Mouse (Mus musculus): ENCODE data around the gene Lyzl4.

Gene Lyzl4

DNA sequence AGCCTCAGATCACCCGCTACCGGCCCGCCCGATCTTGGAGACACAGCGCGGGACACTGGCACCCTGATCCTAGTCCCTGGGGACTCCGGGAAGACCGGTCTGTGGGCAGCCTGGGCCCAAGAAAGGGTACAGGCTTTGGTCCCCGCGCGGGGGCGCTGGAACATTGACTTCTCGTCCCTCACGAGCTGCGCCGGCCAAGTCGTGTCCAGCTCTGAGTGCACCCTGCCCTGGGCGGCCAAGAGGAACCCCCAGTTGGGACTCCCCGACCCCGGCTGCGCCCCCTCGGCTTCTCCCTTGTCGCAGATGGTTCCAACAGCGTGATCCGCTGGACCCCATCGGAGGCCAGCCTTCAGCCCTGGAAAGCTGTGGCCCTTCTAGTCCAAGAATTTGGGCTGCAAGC, at the start of gene Lyzl4:
TSS of gene Lyzl4 (minus strand) at position 96 of the 400 bp plus-strand sequence.
- DNase-seq = peak; percentile 80 to 88

DNA sequence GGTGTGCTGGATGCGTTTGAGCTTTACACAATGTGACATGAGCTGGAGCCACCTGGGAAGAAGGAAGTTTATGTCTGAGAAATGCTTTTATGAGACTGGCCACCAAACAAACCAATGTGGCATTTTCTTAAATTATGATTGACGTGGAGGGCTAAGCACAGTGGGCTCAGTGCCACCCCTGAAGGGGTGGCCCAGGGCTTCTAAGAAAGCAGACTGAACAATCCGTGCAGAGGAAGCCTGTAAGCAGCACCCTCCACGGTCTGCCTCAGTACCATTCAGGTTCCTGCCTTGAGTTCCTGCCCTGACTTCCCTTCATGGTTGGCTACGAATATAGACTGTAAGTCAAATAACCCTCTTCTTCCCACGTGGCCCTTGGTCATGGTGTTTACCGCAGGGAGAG, 48.8 kb upstream of the Lyzl4 start:
- no peak for DNase-seq

DNA sequence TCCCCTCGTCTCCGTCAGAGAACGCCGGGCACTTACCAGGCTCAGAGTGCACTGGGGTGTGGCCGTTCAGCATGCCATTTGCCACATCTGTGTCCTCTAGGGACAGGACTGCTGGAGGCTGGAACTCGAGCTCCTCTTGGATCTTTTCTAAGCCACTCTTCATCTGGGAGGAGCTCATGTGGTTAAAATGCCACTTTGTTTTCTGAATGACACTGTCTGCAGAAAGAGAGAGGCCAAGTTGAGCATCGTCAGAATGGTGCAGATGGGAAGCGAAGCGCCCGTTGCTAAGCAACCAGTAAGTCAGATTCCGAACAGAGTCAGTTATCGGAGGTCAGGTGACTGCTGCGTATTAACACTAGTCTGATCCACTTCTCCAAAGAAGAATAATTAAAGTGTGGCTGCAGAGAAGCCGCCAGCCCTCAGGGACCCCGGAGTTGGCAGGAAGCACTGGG, 48.3 kb upstream of the Lyzl4 start:
- DNase-seq = no peak

DNA sequence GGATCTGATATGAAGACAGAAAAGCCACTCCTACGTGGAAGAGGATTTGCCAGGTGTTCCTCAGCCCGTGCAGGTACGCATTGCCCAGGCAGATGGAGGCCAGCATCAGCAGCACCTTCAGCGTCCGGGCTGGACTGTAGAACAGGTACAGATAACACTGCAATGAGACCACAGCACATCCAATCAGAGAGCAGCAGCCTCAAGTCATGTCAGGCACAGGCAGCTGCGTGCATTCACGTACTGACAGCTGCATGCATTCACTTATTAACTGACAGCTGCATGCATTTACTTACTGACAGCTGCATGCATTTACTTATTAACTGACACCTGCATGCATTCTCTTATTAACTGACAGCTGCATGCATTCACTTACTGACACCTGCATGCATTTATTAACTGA, 42.8 kb upstream of the Lyzl4 start:
- DNase-seq = no peak

DNA sequence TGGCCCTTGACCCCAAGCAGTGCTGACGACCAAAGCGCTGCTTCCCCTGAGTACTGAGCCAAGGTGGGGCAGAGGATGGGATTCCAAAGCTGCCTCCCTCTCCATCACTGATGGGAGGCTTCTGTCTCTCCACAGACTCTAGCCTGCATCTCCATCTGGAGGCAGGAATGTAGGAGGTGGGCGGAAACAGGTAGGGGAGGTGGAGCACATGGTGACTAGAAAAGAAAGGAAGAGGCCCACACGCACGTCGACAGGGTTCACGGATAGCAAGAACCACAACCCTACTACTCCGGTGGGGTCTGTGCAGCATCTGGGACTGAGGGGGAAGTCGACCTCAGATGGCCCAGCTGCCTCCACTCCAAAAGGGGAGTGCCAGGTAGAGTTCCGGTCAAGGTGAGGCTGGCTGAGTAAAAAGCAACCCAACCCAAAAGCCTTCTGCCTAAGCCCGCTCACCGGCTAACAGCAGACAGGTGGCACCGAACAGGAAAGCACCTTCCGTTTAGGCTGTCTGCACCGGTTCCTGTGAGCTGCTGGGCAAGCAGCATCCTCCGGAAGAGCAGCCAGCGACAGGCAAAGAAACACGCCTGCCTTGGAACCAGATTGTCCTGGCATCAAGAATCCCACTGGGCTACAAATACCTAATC, 40.3 kb upstream of the Lyzl4 start:
- no peak for DNase-seq

DNA sequence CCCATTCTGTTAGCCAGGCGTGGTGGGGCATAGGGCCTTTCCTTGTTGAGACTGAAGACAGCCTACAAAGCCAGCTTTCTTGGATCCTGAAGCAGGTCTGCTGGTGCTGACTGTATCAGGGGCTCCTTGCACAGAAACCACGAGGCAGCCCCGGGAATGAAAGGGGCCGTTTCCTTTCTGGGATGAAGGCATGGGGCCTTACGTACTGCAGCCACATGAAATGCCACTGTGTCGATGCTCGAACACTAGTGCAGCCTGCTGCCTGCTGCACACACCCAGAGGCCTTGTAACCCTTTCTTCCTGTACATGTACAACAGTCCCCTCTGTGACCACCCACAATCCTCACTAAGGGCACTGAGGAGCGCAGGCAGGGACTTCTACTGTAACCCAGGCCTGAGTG, 39.3 kb upstream of the Lyzl4 start:
- no peak for DNase-seq

DNA sequence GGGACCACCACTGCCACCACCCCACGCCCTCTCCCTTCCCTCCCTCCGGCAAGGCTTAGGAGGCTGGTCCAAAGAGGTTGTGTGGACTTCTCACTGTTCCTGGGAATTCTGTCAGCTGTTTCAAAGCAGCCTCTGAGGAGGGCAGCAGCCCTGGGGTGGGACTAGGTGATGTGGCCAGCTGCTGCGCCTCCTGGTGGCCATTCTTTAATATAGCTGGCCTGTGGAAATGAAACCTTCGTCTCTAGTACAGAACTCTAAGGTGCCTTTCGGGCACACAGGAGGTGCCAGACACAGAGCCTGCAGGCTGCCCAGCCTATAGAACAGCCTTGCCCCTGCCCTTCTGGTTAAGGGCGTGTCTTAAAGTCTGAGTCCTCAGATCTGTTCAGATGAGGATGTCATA, 37.7 kb upstream of the Lyzl4 start:
- peak; percentile 31 to 46 for DNase-seq

DNA sequence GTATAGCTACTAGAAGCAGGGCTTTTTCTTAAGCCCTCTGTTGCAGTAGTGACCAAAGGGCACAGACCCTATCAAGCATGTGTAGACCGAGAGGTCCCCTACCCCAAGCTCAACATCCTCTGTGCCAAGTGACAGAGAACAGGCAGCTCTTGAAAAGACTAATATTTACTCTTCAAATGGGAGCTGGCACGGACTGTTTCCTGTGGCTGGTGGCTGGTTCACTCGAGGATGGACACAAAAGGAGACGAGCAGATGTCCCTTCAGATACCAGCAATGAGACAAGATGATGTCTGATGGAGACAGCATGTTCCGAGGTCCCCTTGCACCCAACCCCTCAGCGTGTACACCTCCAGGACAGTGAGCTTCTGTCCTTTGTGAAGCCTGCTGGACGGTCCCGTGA, 35.6 kb upstream of the Lyzl4 start:
- DNase-seq = no peak

DNA sequence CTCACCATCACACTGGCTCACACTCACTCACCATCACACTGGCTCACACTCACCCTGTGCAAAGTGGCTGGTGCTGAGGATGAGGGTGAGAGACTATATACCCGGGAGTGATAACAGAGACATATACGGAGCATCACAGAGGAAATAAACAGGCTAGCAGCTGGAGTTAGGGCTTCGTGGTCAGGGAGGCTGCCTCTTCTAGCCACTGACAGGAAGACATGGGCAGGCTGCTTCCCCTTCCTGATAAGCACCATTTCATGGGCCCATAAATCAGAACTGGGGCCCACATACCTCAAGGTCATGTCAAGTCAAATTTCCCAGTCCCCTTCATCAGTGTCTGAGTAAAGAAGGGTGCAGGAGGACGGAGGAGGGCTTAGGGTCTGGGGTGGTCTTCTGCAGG, 35.2 kb upstream of the Lyzl4 start:
- DNase-seq = no peak

DNA sequence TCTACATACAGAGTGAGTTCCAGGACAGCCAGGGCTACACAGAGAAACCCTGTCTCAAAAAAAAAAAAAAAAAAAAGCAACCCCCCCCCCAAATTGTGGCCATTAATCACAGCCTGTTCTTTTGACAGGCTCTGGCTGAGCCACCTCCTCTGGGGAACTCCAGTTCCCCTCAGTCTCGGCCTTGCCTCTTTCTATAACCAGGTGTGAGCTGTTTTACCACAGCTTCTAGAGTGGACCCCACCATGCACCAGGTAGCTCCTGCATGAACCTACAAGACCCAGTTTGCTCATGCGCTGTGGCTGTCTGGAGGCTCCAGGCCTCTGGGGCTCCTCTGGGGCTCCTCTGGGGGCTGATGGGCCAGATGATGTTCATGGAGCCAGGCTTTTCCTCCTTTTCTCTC, 33.7 kb upstream of the Lyzl4 start:
- no peak for DNase-seq

DNA sequence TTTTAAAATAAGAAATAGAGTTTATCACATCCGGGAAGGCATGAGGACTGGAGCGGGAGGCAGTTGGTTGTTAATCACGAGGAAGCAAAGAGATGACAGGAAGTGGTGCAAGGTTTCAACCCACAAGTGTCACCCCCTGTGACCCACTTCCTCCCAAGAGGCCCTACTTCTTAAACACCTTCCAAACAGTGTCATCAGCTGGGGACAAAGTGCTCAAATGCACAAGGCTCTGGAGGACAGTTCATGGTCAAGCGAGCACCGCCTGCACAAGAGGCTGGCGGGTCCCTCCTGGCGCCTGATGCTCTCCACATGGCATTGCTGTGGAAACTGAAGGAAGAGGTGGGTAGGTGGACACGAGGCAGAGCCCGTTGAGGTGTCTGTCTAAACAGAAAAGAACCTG, 33.1 kb upstream of the Lyzl4 start:
- DNase-seq = no peak

DNA sequence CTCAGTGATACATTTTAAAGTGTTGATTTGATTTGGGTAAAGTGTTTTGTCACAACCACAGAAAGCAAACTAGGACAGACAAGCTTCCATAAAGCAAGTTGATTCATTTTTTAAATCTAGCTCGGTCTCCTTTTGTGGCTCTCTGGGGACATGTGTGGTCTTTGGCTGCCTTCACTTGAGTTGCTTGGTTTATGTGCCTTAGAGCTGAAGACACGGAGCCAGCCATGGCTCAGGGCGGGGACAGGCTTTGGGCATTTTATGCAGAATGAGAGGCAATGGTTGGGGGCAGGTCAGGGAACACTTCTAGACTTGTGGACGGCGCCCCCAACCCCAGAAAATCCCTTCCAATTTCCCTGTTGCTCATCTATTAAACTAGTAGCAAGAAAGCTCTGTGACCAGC, 31.8 kb upstream of the Lyzl4 start:
- no peak for DNase-seq

DNA sequence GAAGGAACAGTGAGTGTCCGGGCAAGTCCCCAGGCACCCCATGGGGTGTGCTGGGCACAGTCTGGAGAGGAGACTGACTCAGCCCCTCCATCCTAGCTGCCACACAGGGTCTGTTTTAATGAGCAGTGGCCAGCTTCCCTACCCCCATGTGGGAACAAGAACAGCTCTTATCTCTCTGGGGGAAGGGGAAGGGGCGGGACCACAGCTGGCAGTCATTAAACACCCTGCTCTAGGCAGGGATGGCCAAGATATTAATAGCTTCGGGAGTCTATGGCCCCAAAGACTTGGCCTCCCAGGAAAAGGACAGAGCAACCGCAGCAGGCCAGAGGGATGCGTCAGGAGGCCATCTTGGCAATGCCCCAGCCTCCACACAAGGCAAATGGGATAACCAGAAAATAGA, 30.4 kb upstream of the Lyzl4 start:
- no peak for DNase-seq

DNA sequence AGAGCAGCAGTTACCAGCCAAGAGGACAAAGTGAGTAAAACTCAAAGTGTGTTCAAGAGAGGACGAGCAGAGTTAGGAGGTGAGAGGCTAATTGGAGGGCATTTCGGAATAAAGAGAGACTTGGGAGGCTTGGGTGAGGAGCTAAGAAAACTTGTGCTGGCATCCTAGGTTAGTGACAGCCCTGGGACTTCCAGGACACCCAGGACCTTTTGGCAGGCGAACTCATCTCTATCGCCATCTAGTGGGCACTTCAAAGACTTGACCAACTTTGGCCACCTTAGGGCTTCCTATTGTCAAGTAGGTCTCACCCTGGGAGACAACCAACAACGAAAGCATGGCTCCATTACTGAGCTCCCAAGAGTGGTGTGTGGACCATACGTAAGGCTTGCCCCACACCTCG, 29.4 kb upstream of the Lyzl4 start:
- peak; percentile 52 to 67 for DNase-seq

DNA sequence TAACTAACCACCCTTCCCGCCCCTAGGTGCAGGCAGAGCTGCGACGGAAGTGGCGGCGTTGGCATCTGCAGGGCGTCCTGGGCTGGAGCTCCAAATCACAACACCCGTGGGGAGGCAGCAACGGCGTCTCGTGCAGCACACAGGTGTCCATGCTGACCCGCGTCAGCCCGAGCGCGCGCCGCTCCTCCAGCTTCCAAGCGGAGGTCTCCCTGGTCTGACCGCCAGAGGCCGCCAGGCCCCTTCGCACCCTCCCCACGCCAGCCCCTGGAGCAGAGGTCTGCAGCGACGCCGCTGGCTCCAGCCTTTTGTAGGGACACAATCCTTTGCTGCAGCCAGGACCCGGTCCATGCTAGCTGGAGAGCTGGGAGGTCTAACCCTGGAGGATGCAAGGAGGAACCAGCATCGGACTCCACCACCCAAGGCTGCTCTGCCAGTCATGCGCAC, 27.5 kb upstream of the Lyzl4 start:
- peak in 1 of 2 experiments; percentile 21 for DNase-seq

DNA sequence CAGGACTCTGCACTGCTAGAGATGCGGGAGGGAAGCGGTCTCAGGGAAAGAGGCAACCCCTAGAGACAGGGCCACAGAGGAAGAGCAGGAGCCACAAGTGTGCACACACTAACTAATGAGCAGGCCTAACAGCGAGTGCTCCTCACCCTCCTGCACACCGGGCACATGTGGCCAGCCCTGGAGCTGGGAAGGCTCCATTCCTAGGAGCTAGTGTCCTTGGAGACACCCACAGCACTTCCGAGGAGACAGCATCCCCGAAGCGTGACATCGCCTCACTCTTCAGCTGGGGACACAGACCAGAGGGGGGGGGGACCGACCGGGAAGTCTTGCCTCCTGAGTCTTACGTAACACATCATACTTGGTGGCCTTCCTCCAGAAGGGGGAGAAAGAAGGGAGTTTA, 25.9 kb upstream of the Lyzl4 start:
- no peak for DNase-seq

DNA sequence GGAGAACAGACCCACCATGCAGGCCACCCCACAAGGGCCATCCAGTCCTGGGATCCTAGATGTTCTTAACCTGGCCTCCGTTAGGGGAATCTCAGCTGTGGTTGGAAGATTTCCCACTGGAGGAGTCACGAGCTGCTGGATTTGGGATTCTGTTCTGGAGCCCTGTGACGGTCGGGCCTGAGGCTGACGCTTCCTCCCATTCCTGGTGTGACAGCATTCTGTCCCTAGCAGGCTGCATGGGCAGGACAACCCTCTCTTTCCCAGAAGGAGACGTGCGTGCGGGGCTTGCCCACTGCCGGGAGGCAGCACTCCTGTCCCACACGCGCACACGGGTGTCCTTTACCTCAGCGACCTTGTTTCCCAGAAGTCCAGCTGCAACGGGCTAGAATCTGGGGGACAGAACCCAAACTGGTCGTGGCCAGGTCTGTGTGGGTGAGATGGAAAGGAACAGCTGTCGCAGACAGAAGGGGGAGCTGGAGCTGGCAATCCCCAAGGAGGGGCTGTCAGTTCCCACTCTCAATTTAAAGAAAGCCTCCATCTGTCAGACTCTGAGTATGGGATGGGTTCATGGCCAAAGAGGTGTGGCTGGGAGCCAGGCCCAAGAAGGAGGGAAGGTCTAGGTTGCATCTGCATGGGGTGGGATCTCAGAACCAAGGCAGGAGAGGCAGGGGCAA, 25.2 kb upstream of the Lyzl4 start:
- no peak for DNase-seq

DNA sequence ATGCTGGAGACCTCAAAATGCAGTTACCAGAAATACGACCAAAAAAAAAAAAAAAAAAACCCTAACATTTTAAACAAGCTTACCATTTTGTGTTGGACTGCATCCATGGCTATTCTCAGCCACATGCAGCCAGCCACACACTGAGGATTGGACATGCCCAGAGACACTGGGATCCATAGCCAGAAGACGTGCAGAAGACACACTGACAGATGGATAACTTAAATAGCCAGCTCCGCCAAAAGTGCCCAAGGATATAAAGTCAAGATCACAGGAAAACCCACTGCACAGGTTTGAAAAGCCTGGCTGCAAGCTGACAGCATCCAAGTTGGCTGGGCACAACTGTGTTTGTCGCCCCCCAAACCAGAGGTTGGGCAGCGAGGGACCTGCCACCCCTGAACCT, 22.2 kb upstream of the Lyzl4 start:
- DNase-seq = no peak

DNA sequence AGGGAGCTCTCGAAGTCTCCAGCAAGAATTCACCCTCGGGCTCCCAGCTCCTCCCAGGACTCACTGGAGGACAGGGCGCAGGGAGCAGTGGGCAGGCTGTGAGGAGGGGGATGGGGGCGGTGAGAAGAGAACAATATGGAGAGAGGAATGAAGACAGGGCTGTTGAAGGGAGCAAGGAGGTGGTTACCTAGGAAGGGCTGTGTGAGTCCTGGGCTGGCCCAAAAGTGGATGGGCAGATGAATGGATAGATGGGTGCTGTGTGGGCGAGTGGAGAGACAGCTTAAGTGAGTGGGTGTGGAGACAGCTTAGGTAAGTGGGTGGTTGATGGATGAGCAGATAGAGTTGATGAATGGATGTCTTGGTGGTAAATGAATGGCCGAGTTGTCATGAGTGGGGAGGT, 21.6 kb upstream of the Lyzl4 start:
- DNase-seq = no peak

DNA sequence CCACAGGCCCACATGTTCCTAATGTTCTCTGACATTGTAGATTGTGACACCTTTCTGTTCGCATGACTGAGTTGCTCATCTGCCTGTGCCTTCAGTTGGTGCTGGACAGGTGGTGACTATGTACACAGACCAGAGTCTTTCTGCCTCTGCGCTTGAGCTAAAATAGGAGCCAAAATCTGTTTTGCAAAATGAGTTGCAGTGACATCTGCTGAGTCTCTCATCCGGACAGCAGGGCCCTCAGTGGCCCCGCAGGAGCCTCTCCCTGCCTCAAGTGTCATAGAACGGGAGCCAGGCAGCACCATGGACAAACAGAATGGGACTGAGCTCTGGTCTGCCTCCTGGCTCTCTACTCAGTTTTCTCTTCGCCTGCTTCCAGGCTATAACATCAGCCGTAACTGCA, 17.9 kb upstream of the Lyzl4 start:
- no peak for DNase-seq

DNA sequence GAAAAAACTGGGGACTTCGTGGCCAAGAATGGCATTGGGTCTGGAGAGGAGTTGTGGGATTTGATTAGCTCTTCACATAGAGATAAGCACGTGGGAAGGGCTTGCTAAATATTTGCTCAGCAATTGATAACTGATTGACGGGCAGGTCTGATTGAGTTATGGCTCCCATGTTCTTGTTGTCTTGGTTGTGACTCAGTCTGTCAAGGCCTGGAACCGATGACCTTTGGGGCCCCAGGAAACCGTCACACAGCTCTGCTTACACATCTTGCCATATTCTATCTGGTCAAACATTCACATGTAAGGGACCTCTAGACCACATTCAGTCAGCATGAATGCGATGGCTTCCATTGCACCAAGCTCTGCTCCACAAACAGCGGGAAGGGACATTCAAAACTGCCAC, 16.4 kb upstream of the Lyzl4 start:
- DNase-seq = no peak

DNA sequence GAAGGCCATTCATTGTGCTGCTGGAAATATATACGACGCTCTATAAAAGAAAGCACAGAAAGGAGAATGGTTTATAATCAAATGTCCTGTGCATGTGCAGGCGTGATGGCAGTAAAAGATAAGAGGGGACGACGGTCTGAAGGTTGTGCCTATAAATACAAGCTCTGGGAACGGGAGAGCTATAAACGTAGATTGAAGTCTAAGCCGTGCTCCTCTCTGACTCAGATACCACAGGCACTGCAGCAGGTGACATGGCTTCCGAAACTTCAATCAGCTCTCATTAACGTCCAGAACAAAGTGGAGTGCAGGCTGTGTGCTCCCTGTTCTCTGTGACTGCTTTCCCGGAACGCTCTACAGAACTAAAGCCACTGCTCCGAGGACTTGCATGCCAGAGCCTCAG, 15.2 kb upstream of the Lyzl4 start:
- DNase-seq = no peak

DNA sequence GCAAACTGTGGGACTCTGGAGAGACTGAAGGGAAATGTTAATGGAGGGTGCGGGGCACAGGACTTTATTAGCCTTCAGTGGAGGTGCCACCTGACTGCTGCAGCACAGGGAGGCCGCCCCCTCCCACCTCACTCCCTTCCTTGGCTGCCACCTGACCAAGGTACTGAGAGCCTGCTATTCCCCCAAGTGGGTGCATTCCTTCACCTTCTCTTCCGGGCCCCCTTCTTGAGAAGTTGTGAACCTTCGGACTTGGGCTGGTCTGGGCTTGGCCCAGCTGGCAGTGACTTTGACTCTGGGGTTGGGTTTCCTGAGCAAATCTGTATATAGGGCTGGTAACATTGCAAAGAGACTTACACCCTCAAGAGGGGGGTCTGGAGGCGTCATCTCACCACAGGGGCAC, 14.4 kb upstream of the Lyzl4 start:
- no peak for DNase-seq

DNA sequence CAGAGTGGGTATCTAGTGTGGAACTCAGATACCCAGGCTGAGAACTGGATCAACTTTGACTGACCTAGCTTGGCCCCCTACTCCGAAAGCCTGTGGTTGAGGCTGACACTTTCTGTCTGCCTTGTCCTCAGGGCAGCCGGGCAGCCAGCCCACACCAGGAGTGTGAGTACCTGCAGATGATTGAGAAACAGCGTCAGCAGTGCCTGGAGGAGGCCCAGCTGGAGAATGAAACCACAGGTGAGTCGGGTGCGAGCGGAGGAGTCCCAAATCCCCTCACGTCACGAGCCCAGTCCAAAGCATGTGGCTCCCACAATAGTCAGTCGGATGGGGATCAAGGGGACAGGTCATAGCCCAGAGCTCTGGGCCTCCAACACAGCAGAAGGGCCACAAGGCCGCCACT, 11.8 kb upstream of the Lyzl4 start:
- no peak for DNase-seq

DNA sequence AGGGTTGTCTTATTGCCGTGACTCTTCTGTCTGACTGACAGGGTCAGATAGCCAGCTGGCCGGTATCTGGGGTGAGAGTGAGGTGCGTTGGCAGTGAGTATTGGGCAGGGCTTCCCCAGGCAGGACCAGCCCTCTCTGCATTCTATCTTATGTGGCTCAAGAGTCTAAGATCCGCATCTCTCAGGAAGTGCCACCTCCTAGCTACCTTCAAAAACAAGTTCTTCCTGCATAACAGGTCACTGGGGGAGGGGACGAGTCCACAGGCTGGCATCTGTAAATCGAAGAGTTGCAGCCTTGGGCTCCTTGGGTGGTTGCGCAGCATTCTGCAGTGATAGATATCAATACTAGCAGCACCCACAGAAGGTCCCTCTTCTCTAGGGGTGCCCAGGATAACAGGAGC, 5.1 kb upstream of the Lyzl4 start:
- DNase-seq = no peak

Data from cerebellum, postnatal 36 days (tissue).